Mouse (Mus musculus): ENCODE data around the gene Mapk8ip2. TPM values are rescaled to one million over a fixed set of nuclear protein-coding genes. Genes with fewer than 3 reads are reported as not detected.

Gene Mapk8ip2
- polyA plus RNA-seq (2014; fragmentation: Illumina TruSeq; extraction: RNeasy Lipid Tissue Mini Kit (QIAGEN cat#74804); ENCODE audit: low replicate concordance): 0.30 TPM

GRCm38 (mm10) chr15:89453865-89454478, at the start of gene Mapk8ip2:
Gene Mapk8ip2, plus strand, starts transcription at chr15:89453913.

GRCm38 (mm10) chr15:89410118-89410517, 43.6 kb upstream of the Mapk8ip2 start, which contains the start of gene Syce3:
Gene Syce3, minus strand, starts transcription at chr15:89410503.

GRCm38 (mm10) chr15:89425711-89426121, 28.0 kb upstream of the Mapk8ip2 start, which contains the start of gene Cpt1b:
Gene Cpt1b, minus strand, starts transcription at chr15:89425863.

GRCm38 (mm10) chr15:89429352-89430221, 24.1 kb upstream of the Mapk8ip2 start, which contains the start of the genes C730034F03Rik, Gm44502 and Chkb:
Gene C730034F03Rik, plus strand, starts transcription at chr15:89429589.
Gene Gm44502, minus strand, starts transcription at chr15:89429696.
Gene Chkb, minus strand, starts transcription at chr15:89429908.

DNA sequence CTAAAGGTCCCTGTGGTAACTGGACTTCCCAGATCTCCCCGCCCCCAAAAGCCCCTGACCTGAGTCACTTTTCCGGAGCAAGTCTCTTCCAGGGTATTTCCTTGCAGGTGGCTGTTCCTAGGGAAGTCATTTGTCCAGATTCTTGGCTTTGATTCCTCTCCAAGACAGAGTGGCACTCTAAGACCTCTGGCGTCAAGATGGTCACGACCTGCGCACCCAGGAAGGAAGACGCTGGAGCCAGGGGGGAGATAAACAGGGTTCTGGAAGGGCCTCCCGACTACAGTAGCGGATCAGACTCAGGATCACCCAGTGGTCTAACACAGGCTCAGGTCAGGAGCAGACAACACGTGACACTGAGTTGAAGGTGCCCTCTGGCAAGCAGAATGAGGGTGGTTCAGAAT, 23.4 kb downstream of the Mapk8ip2 start, which contains the start of gene Arsa:
Arsa (minus strand) TSS at position 335 of the 401 bp plus-strand sequence.

GRCm38 (mm10) chr15:89498961-89499688, 45.4 kb downstream of the Mapk8ip2 start, which contains the start of gene Shank3:
Gene Shank3, plus strand, starts transcription at chr15:89499623.

Other genes with a start within 250 kb of the Mapk8ip2 start
- gene Ppp6r2, start 242.4 kb upstream of the Mapk8ip2 start, polyA plus RNA-seq (2014; fragmentation: Illumina TruSeq; extraction: RNeasy Lipid Tissue Mini Kit (QIAGEN cat#74804); ENCODE audit: low replicate concordance): 6.9 TPM
- 1.7 TPM for gene Sbf1, start 138.6 kb upstream of the Mapk8ip2 start, polyA plus RNA-seq (2014; fragmentation: Illumina TruSeq; extraction: RNeasy Lipid Tissue Mini Kit (QIAGEN cat#74804); ENCODE audit: low replicate concordance)
- gene Adm2, start 131.2 kb upstream of the Mapk8ip2 start, polyA plus RNA-seq (2014; fragmentation: Illumina TruSeq; extraction: RNeasy Lipid Tissue Mini Kit (QIAGEN cat#74804); ENCODE audit: low replicate concordance): not detected
- not detected for gene Miox, start 119.5 kb upstream of the Mapk8ip2 start, polyA plus RNA-seq (2014; fragmentation: Illumina TruSeq; extraction: RNeasy Lipid Tissue Mini Kit (QIAGEN cat#74804); ENCODE audit: low replicate concordance)
- gene Lmf2, start 98.3 kb upstream of the Mapk8ip2 start, polyA plus RNA-seq (2014; fragmentation: Illumina TruSeq; extraction: RNeasy Lipid Tissue Mini Kit (QIAGEN cat#74804); ENCODE audit: low replicate concordance): not detected
- gene Ncaph2, start 98.2 kb upstream of the Mapk8ip2 start, polyA plus RNA-seq (2014; fragmentation: Illumina TruSeq; extraction: RNeasy Lipid Tissue Mini Kit (QIAGEN cat#74804); ENCODE audit: low replicate concordance): 4.1 TPM
- 0.37 TPM for gene Sco2, start 80.1 kb upstream of the Mapk8ip2 start, polyA plus RNA-seq (2014; fragmentation: Illumina TruSeq; extraction: RNeasy Lipid Tissue Mini Kit (QIAGEN cat#74804); ENCODE audit: low replicate concordance)
- not detected for gene Tymp, start 76.9 kb upstream of the Mapk8ip2 start, polyA plus RNA-seq (2014; fragmentation: Illumina TruSeq; extraction: RNeasy Lipid Tissue Mini Kit (QIAGEN cat#74804); ENCODE audit: low replicate concordance)
- not detected for gene Odf3b, start 74.6 kb upstream of the Mapk8ip2 start, polyA plus RNA-seq (2014; fragmentation: Illumina TruSeq; extraction: RNeasy Lipid Tissue Mini Kit (QIAGEN cat#74804); ENCODE audit: low replicate concordance)
- gene Klhdc7b, start 69.0 kb upstream of the Mapk8ip2 start, polyA plus RNA-seq (2014; fragmentation: Illumina TruSeq; extraction: RNeasy Lipid Tissue Mini Kit (QIAGEN cat#74804); ENCODE audit: low replicate concordance): not detected
- gene Syce3, start 43.4 kb upstream of the Mapk8ip2 start, polyA plus RNA-seq (2014; fragmentation: Illumina TruSeq; extraction: RNeasy Lipid Tissue Mini Kit (QIAGEN cat#74804); ENCODE audit: low replicate concordance): not detected
- 0.52 TPM for gene Cpt1b, start 28.1 kb upstream of the Mapk8ip2 start, polyA plus RNA-seq (2014; fragmentation: Illumina TruSeq; extraction: RNeasy Lipid Tissue Mini Kit (QIAGEN cat#74804); ENCODE audit: low replicate concordance)
- 3.6 TPM for gene C730034F03Rik, start 24.3 kb upstream of the Mapk8ip2 start, polyA plus RNA-seq (2014; fragmentation: Illumina TruSeq; extraction: RNeasy Lipid Tissue Mini Kit (QIAGEN cat#74804); ENCODE audit: low replicate concordance)
- gene Gm44502, start 24.2 kb upstream of the Mapk8ip2 start, polyA plus RNA-seq (2014; fragmentation: Illumina TruSeq; extraction: RNeasy Lipid Tissue Mini Kit (QIAGEN cat#74804); ENCODE audit: low replicate concordance): not detected
- 125 TPM for gene Chkb, start 24.0 kb upstream of the Mapk8ip2 start, polyA plus RNA-seq (2014; fragmentation: Illumina TruSeq; extraction: RNeasy Lipid Tissue Mini Kit (QIAGEN cat#74804); ENCODE audit: low replicate concordance)
- gene Arsa, start 23.5 kb downstream of the Mapk8ip2 start, polyA plus RNA-seq (2014; fragmentation: Illumina TruSeq; extraction: RNeasy Lipid Tissue Mini Kit (QIAGEN cat#74804); ENCODE audit: low replicate concordance): 2.8 TPM
- gene Shank3, start 45.7 kb downstream of the Mapk8ip2 start, polyA plus RNA-seq (2014; fragmentation: Illumina TruSeq; extraction: RNeasy Lipid Tissue Mini Kit (QIAGEN cat#74804); ENCODE audit: low replicate concordance): 0.71 TPM
- not detected for gene Acr, start 114.4 kb downstream of the Mapk8ip2 start, polyA plus RNA-seq (2014; fragmentation: Illumina TruSeq; extraction: RNeasy Lipid Tissue Mini Kit (QIAGEN cat#74804); ENCODE audit: low replicate concordance)
- gene Rabl2, start 138.0 kb downstream of the Mapk8ip2 start, polyA plus RNA-seq (2014; fragmentation: Illumina TruSeq; extraction: RNeasy Lipid Tissue Mini Kit (QIAGEN cat#74804); ENCODE audit: low replicate concordance): 1.2 TPM